Mouse (Mus musculus) myocyte (in vitro differentiated cells): Measurements from ENCODE around the gene Emcn.

ENCODE experiments used
- E2F4 ChIP-seq: IDR thresholded peaks from one replicate; pipeline ENCODE4 v1.6.1; 2011; ENCODE audit warnings: mild to moderate bottlenecking, control low read depth, moderate library complexity; ENCODE audit not compliant: insufficient read depth
- MAX ChIP-seq: IDR thresholded peaks from one replicate; pipeline ENCODE4 v1.6.1; 2011; ENCODE audit warnings: low read depth, mild to moderate bottlenecking, control low read depth
- POLR2A ChIP-seq: IDR thresholded peaks from one replicate; pipeline ENCODE4 v1.6.1; 2011; ENCODE audit warnings: low read depth, mild to moderate bottlenecking, control low read depth, moderate library complexity; ENCODE audit not compliant: insufficient read length
- POLR2AphosphoS2 ChIP-seq: IDR thresholded peaks from one replicate; pipeline ENCODE4 v1.6.1; 2011; ENCODE audit warnings: low read depth, control low read depth; ENCODE audit not compliant: insufficient read length
- USF1 ChIP-seq: IDR thresholded peaks from one replicate; pipeline ENCODE4 v1.6.1; 2011; ENCODE audit warnings: low read depth, mild to moderate bottlenecking, control low read depth, moderate library complexity

GRCm38 (mm10) chr3:137465953-137466352 is 125.1 kb downstream of the Emcn start:
- no peak for TF ChIP-seq POLR2A
- no peak for TF ChIP-seq POLR2AphosphoS2
- TF ChIP-seq E2F4, result no peak
- TF ChIP-seq USF1, result no peak
- no peak for TF ChIP-seq MAX
